Mouse (Mus musculus) cerebellum, postnatal 25 days (tissue): ENCODE measurements around the gene Tsc1.

ENCODE experiments used
- DNase-seq, 2 experiments: peaks; one replicate each; pipeline ENCODE4 v3.0.0; 2021; ENCODE audit warnings: mixed read lengths in 2 of 2

Tsc1 gene

GRCm38 (mm10) chr2:28740159-28740558, 99.1 kb downstream of the Tsc1 start:
- no peak for DNase-seq
